Mouse (Mus musculus) ovary, postnatal 14 days (tissue): ENCODE measurements around the gene Acsbg2.
A peak's percentile ranks its signal among the peaks of the same experiment; 100 is the strongest.

Source experiments
- DNase-seq: peaks from one replicate; pipeline ENCODE4 v3.0.0; 2022; ENCODE audit warnings: low spot score

The Acsbg2 gene

GRCm38 (mm10) chr17:56822380-56822779 lies 51.9 kb downstream of the Acsbg2 start:
- DNase-seq, result no peak

GRCm38 (mm10) chr17:56819694-56820111 lies 54.5 kb downstream of the Acsbg2 start:
- DNase-seq, result no peak

- DNase-seq, result no peak
Observed at GRCm38 (mm10) chr17:56819032-56819545, 55.2 kb downstream of the Acsbg2 start.

GRCm38 (mm10) chr17:56818067-56818636 lies 56.1 kb downstream of the Acsbg2 start:
- DNase-seq, result no peak

- no peak for DNase-seq
Observed at GRCm38 (mm10) chr17:56815057-56815345, 59.2 kb downstream of the Acsbg2 start.

- DNase-seq, result peak; percentile 73
Observed at GRCm38 (mm10) chr17:56814316-56815056, 59.8 kb downstream of the Acsbg2 start.

- peak; percentile 87 for DNase-seq
Observed at GRCm38 (mm10) chr17:56810245-56810644, 64.0 kb downstream of the Acsbg2 start.

- peak; percentile 67 for DNase-seq
Observed at GRCm38 (mm10) chr17:56808518-56808917, 65.7 kb downstream of the Acsbg2 start.

- no peak for DNase-seq
Observed at GRCm38 (mm10) chr17:56805784-56806183, 68.5 kb downstream of the Acsbg2 start.

GRCm38 (mm10) chr17:56804952-56805351 lies 69.3 kb downstream of the Acsbg2 start:
- no peak for DNase-seq

GRCm38 (mm10) chr17:56802065-56802464 lies 72.2 kb downstream of the Acsbg2 start:
- DNase-seq, result no peak

- DNase-seq, result no peak
Observed at GRCm38 (mm10) chr17:56799276-56799675, 75.0 kb downstream of the Acsbg2 start.

GRCm38 (mm10) chr17:56793614-56794319 lies 80.5 kb downstream of the Acsbg2 start:
- DNase-seq, result no peak
